Mouse (Mus musculus): ENCODE results near the gene Slc22a27.
"Not testable (repeated sequence)": the region's sequence is repeated elsewhere in the genome, so short reads cannot be mapped to it uniquely, and the experiment has no call there.

Slc22a27 gene

GRCm38 (mm10) chr19:7965927-7966326 lies at the start of gene Slc22a27:
Slc22a27 (minus strand) TSS chr19:7966027.
- not testable (repeated sequence) for DNase-seq (ENCODE audit: low spot score in 2 of 2)

GRCm38 (mm10) chr19:8011596-8011995 lies 45.8 kb upstream of the Slc22a27 start:
- not testable (repeated sequence) for DNase-seq (ENCODE audit: low spot score in 2 of 2)

GRCm38 (mm10) chr19:8009086-8009485 lies 43.3 kb upstream of the Slc22a27 start:
- not testable (repeated sequence) for DNase-seq (ENCODE audit: low spot score in 2 of 2)

- DNase-seq (ENCODE audit: low spot score in 2 of 2), result no peak
Measured at GRCm38 (mm10) chr19:7968703-7969102, 2.9 kb upstream of the Slc22a27 start.

GRCm38 (mm10) chr19:7966550-7966949 lies 723 bp upstream of the Slc22a27 start:
- DNase-seq (ENCODE audit: low spot score in 2 of 2), result not testable (repeated sequence)

- DNase-seq (ENCODE audit: low spot score in 2 of 2), result not testable (repeated sequence)
Measured at GRCm38 (mm10) chr19:7939391-7939790, 26.4 kb downstream of the Slc22a27 start.

GRCm38 (mm10) chr19:7876626-7877025 lies 89.2 kb downstream of the Slc22a27 start:
- DNase-seq (ENCODE audit: low spot score in 2 of 2), result no peak

- DNase-seq (ENCODE audit: low spot score in 2 of 2), result no peak
Measured at GRCm38 (mm10) chr19:7829851-7830250, 136.0 kb downstream of the Slc22a27 start.

All from frontal cortex, postnatal 14 days (tissue).